Comparison of ENCODE assay signal across 10 mouse cellular contexts in the genomic region with DNA sequence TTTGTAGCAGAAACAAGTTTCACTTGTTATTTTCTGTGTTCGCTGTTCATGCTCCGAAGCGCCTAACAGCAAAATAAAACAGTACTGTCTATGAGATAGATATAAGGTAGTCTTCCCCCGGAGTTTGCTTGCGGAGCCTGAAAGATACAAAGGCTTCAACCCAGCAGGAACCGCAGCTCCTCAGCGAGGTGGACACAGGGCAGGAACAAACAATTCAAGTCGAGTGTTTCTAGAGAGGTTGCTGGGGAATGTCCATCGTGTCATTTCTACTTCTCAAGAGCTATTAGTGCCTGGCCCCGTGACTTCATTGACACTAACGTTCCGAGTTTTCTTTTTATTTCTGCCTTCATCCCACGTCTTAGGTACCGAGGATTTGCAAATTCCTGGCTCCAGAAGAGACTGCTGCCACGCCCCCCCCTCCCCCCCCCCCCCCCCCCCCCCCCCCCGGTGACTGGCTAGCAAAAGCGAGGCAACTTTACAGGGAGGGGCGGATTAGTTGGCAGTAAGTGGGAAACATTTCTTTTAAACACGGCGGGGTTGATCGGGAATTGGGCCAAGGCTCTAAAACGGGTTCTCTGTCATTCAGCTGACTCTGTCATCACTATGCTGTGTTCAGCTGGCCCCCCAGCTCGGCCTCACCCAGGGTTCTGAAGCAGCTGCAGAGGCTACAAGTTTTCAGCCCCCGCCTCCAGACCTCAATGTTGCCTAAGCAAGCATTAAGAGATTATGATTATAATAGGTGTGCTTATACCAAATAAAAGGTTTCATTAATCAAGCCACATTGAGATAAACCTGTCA. TPM values are rescaled to one million over a fixed set of nuclear protein-coding genes. Genes with fewer than 3 reads are reported as not detected.
DNase-seq lines count a peak whose midpoint lies in the region; ATAC-seq lines count a peak whose summit lies in the region.
"Had no signal": no experiment of that assay in that cellular context is flagged by ENCODE, and none has a peak within 500 bp of the region (broad histone marks: within the 10 kb centered on the region; RNA-seq: fewer than 3 reads in every experiment).

No protein-coding gene starts in this region.

- DNase-seq in kidney, postnatal 25 days: no peak
- no peak for DNase-seq in limb, embryonic 10.5 days (ENCODE audit: low spot score)
- no peak for DNase-seq in adrenal gland, postnatal 10 days
- DNase-seq in cerebellum, postnatal 36 days: no peak
- no peak for DNase-seq in urinary bladder, adult 18-20 months (ENCODE audit: low spot score in 2 of 2)

- H3K36me3 ChIP-seq in kidney, embryonic 14.5 days (ENCODE audit: control insufficient read depth, insufficient read depth, low read length): no peaks in the 10 kb centered on the region
- no peaks in the 10 kb centered on the region for H3K36me3 ChIP-seq in forebrain, embryonic 13.5 days (ENCODE audit: poor library complexity, severe bottlenecking)
- H3K36me3 ChIP-seq in limb, embryonic 10.5 days: no peaks in the 10 kb centered on the region
- H3K36me3 ChIP-seq in neural tube, embryonic 12.5 days: no peaks in the 10 kb centered on the region

- no peak overlapping the region for H3K27ac ChIP-seq in kidney, embryonic 14.5 days (ENCODE audit: low read depth, low read length)
- H3K27ac ChIP-seq in forebrain, embryonic 13.5 days: no peak overlapping the region
- no peak overlapping the region for H3K27ac ChIP-seq in limb, embryonic 10.5 days
- H3K27ac ChIP-seq in neural tube, embryonic 12.5 days: no peak overlapping the region
- H3K27ac ChIP-seq: macrophage had no signal

- no peak for ATAC-seq in kidney, embryonic 14.5 days (ENCODE audit: low FRiP score, low TSS enrichment)
- ATAC-seq in forebrain, embryonic 13.5 days: 0 out of 2 replicates have a peak, but pooled peaks have one; percentile 21
- no peak for ATAC-seq in neural tube, embryonic 12.5 days (ENCODE audit: low FRiP score, low read depth)

- H3K4me2 ChIP-seq in kidney, embryonic 14.5 days (replicated peaks; ENCODE audit: low read depth, low read length): peak overlapping the region; percentile 26; the same call in 1 of the 2 replicates
- peak overlapping the region; percentile 50 for H3K4me2 ChIP-seq in forebrain, embryonic 13.5 days
- H3K4me2 ChIP-seq in neural tube, embryonic 12.5 days (replicated peaks): peak overlapping the region; percentile 47

- H3K9me3 ChIP-seq in kidney, embryonic 14.5 days (ENCODE audit: control insufficient read depth, low read length): no peaks in the 10 kb centered on the region
- no peaks in the 10 kb centered on the region for H3K9me3 ChIP-seq in forebrain, embryonic 13.5 days (replicated peaks)
- no peaks in the 10 kb centered on the region for H3K9me3 ChIP-seq in limb, embryonic 10.5 days (replicated peaks)
- H3K9me3 ChIP-seq in neural tube, embryonic 12.5 days: no peaks in the 10 kb centered on the region

- H3K4me3 ChIP-seq in kidney, embryonic 14.5 days (ENCODE audit: low read length): no peak overlapping the region
- H3K4me3 ChIP-seq in forebrain, embryonic 13.5 days: peak overlapping the region; percentile 14; the same call in 1 of the 2 replicates
- H3K4me3 ChIP-seq in limb, embryonic 10.5 days: peak overlapping the region; percentile 20; the same call in 1 of the 2 replicates
- no peak overlapping the region for H3K4me3 ChIP-seq in neural tube, embryonic 12.5 days

- H3K27me3 ChIP-seq in kidney, embryonic 14.5 days (ENCODE audit: control insufficient read depth, insufficient read depth, low read length): peaks cover 2% of the 10 kb centered on the region; the same call in 1 of the 2 replicates
- peaks cover 30% of the 10 kb centered on the region for H3K27me3 ChIP-seq in forebrain, embryonic 13.5 days
- H3K27me3 ChIP-seq in limb, embryonic 10.5 days (ENCODE audit: low read depth, poor library complexity, severe bottlenecking): peaks cover 14% of the 10 kb centered on the region
- 0 out of 2 replicates have a peak, but pooled peaks cover 3% of the 10 kb centered on the region for H3K27me3 ChIP-seq in neural tube, embryonic 12.5 days (replicated peaks)

- H3K4me1 ChIP-seq in kidney, embryonic 14.5 days (ENCODE audit: control insufficient read depth, insufficient read depth, low read length): no peaks in the 10 kb centered on the region
- H3K4me1 ChIP-seq in forebrain, embryonic 13.5 days: peaks cover 9% of the 10 kb centered on the region
- H3K4me1 ChIP-seq in limb, embryonic 10.5 days: 0 out of 2 replicates have a peak, but pooled peaks cover 4% of the 10 kb centered on the region
- H3K4me1 ChIP-seq in neural tube, embryonic 12.5 days: no peaks in the 10 kb centered on the region

- 15% methylated on average over 20 of the region's 24 CpGs for WGBS in kidney, embryonic 14.5 days
- WGBS in forebrain, embryonic 13.5 days: 7% methylated on average over 17 of the region's 24 CpGs
- WGBS in limb, embryonic 10.5 days: 15% methylated on average over 21 of the region's 24 CpGs
- 11% methylated on average over 21 of the region's 24 CpGs for WGBS in neural tube, embryonic 12.5 days

- no peak overlapping the region for H3K9ac ChIP-seq in kidney, embryonic 14.5 days (ENCODE audit: low read depth, low read length)
- no peak overlapping the region for H3K9ac ChIP-seq in forebrain, embryonic 13.5 days
- H3K9ac ChIP-seq in neural tube, embryonic 12.5 days: no peak overlapping the region

RNA-seq across cellular contexts. Expression of a gene that starts 29.9 kb away (rescaled TPM):
- not detected in 2 replicates for polyA plus RNA-seq in kidney, embryonic 14.5 days (2014; fragmentation: Nextera tagmentation; extraction: Ambion mirVana)
- polyA plus RNA-seq in forebrain, embryonic 13.5 days (2015; fragmentation: Nextera tagmentation; extraction: Ambion mirVana): not detected in 2 replicates
- 0.06 and 0.08 TPM in 2 replicates for polyA plus RNA-seq in limb, embryonic 10.5 days (2016; fragmentation: Nextera tagmentation; extraction: Ambion mirVana)
- polyA plus RNA-seq in neural tube, embryonic 12.5 days (2016; fragmentation: Nextera tagmentation; extraction: Ambion mirVana): 8.9 and 9.3 TPM in 2 replicates
- 1 to 10 TPM; 2.4 to 3.5 TPM for total RNA-seq in adrenal gland, postnatal 10 days (2021)
- polyA plus RNA-seq: cortical plate, adult 2 months; macrophage had no signal

Comparison
In these comparisons a context has a peak if more than half of its experiments do, and no peak if none do; other contexts are left out.
1. H3K4me3 ChIP-seq: peak in forebrain, embryonic 13.5 days (single experiment) and limb, embryonic 10.5 days (single experiment); none in kidney, embryonic 14.5 days (single experiment) and neural tube, embryonic 12.5 days (single experiment).
2. Peak in every context shown above with its lines, with median percentiles within 50 percentile points of each other: H3K4me2 ChIP-seq.